Mouse (Mus musculus): ENCODE measurements at regions not wholly inside any gene's neighbourhood (a gene's known extent, or its start where the extent isn't known, plus 50 kb on each side); places are given as distances from the start of the nearest gene placed in this dataset.
"Not testable (repeated sequence)": the region's sequence is repeated elsewhere in the genome, so short reads cannot be mapped to it uniquely, and the experiment has no call there.

DNA sequence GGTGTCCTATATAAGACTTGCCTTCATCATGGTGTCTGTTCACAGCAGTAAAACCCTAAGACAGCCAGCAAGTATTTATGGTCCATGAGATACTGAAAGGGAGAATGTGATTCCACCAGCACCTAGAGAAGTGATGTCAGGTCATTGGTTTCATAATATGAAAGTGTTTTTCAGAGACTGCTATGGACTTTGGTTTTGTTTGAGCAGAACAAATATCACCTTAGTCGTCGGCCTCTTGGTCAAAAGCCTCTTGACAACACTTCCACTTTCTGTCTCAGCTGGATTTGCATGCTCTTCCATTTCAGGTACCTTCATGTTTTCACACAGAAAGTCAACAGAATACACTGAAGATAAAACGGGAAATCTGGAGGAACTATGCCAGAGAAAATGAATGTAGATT is 56.7 kb upstream of the Lrrc8b start:
- H3K4me3 ChIP-seq (ENCODE audit: low read depth, low read length): no peak overlapping the region
- no peaks in the 10 kb centered on the region for H3K4me1 ChIP-seq (ENCODE audit: control insufficient read depth, insufficient read depth, low read length)
- ATAC-seq (replicated peaks; ENCODE audit: insufficient number of reproducible peaks, low FRiP score, low TSS enrichment): no peak
- no peak overlapping the region for H3K4me2 ChIP-seq
- no peaks in the 10 kb centered on the region for H3K27me3 ChIP-seq (ENCODE audit: control insufficient read depth, insufficient read depth, low read length)
- H3K27ac ChIP-seq (ENCODE audit: low read depth, low read length): no peak overlapping the region
- WGBS (ENCODE audit: insufficient replicate concordance): 88% methylated on average over 3 of the region's 3 CpGs
- no peak overlapping the region for H3K9ac ChIP-seq (ENCODE audit: low read depth, low read length)
- H3K36me3 ChIP-seq (ENCODE audit: control insufficient read depth, insufficient read depth, low read length): no peaks in the 10 kb centered on the region
- no peaks in the 10 kb centered on the region for H3K9me3 ChIP-seq (replicated peaks; ENCODE audit: control insufficient read depth, low read length)

DNA sequence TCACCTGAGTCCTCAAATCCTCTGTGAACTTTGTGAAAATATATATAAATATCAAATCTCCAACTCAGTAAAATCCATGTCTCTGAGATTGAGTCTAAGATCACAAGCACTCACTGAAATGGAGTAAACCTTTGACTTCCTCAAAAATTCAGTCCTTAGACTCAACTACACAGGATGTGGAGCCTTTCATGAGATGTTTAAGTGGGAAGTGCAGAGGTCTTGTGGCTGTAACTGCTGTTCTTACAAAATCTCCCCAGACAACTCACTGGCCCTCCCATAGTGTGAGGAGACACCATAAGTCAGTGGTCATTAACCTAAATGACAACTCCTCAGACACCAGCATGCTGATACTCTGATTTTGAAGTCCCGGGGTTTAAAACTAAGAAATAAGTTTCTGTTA is 59.2 kb upstream of the Lrrc8b start:
- H3K4me2 ChIP-seq: not testable (repeated sequence)

DNA sequence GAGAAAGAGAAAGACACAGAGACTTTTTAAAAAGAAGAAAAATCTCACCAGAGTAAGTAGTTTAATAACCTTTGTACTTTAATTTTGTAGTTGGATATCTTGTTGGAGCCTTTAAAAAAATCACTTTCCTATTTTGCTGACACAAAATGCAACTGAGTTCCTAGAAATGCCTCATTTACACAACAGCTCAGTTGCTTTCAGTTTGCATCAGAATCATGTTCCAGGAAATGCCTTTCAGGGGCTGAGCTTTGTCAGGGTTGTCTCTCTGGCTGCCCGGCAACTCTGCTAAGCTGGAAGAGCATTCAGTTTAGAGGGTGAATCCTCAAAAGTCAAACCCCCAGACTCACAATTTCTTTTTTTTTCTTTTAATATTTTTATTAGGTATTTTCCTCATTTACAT is 60.5 kb upstream of the Gbp6 start:
- Histone ChIP-seq H3K9me3 (replicated peaks; ENCODE audit: control insufficient read depth, low read length) (no peaks in the 10 kb centered on the region), H3K9ac (ENCODE audit: low read depth, low read length) (no peak overlapping the region), H3K27me3 (ENCODE audit: control insufficient read depth, insufficient read depth, low read length) (no peaks in the 10 kb centered on the region), H3K4me2 (no peak overlapping the region), H3K4me3 (ENCODE audit: low read depth, low read length) (no peak overlapping the region), H3K27ac (ENCODE audit: low read depth, low read length) (no peak overlapping the region), H3K36me3 (ENCODE audit: control insufficient read depth, insufficient read depth, low read length) (no peaks in the 10 kb centered on the region), H3K4me1 (ENCODE audit: control insufficient read depth, insufficient read depth, low read length) (no peaks in the 10 kb centered on the region)
- 52% methylated on average over 1 of the region's 1 CpGs for WGBS (ENCODE audit: insufficient replicate concordance)
- no peak for ATAC-seq (replicated peaks; ENCODE audit: insufficient number of reproducible peaks, low FRiP score, low TSS enrichment)

More for the DNA sequence above, 59.2 kb upstream of the Lrrc8b start:
- not testable (repeated sequence) for H3K27ac ChIP-seq (ENCODE audit: low read depth, low read length); H3K27me3 ChIP-seq (ENCODE audit: control insufficient read depth, insufficient read depth, low read length); H3K4me1 ChIP-seq (ENCODE audit: control insufficient read depth, insufficient read depth, low read length); H3K9ac ChIP-seq (ENCODE audit: low read depth, low read length); H3K9me3 ChIP-seq (replicated peaks; ENCODE audit: control insufficient read depth, low read length); H3K4me3 ChIP-seq (ENCODE audit: low read depth, low read length); H3K36me3 ChIP-seq (ENCODE audit: control insufficient read depth, insufficient read depth, low read length); ATAC-seq (replicated peaks; ENCODE audit: insufficient number of reproducible peaks, low FRiP score, low TSS enrichment)
- 79% methylated on average over 1 of the region's 1 CpGs for WGBS (ENCODE audit: insufficient replicate concordance)

DNA sequence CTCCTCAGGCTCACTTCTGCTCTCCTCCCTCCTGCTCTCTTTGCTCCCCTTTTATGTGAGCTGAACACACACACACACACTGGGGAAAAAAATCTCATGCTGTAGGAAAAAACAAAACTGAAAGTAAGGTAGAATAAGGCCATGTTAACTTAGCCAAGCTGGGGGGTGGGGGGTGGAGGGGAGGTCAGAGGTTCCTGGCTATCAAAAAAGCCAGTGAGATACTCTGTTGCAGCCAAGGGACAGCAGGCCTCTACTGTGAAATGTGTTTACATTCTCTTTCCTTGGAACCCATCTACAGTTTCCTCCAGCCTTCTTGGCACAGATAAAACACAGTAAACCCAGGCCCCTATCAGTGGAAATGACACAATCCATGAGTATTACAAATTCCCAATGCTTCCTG is 53.0 kb upstream of the Gbp6 start:
- no peaks in the 10 kb centered on the region for H3K36me3 ChIP-seq (ENCODE audit: control insufficient read depth, insufficient read depth, low read length)
- H3K9me3 ChIP-seq (replicated peaks; ENCODE audit: control insufficient read depth, low read length): no peaks in the 10 kb centered on the region
- ATAC-seq (replicated peaks; ENCODE audit: insufficient number of reproducible peaks, low FRiP score, low TSS enrichment): no peak; the same call in 1 of the 2 replicates
- H3K4me3 ChIP-seq (ENCODE audit: low read depth, low read length): no peak overlapping the region
- no peaks in the 10 kb centered on the region for H3K4me1 ChIP-seq (ENCODE audit: control insufficient read depth, insufficient read depth, low read length)
- no peaks in the 10 kb centered on the region for H3K27me3 ChIP-seq (ENCODE audit: control insufficient read depth, insufficient read depth, low read length)
- 0 out of 2 replicates have a peak overlapping the region, but pooled peaks have one; percentile 4 for H3K27ac ChIP-seq (ENCODE audit: low read depth, low read length)
- H3K4me2 ChIP-seq: no peak overlapping the region
- no peak overlapping the region for H3K9ac ChIP-seq (ENCODE audit: low read depth, low read length)

DNA sequence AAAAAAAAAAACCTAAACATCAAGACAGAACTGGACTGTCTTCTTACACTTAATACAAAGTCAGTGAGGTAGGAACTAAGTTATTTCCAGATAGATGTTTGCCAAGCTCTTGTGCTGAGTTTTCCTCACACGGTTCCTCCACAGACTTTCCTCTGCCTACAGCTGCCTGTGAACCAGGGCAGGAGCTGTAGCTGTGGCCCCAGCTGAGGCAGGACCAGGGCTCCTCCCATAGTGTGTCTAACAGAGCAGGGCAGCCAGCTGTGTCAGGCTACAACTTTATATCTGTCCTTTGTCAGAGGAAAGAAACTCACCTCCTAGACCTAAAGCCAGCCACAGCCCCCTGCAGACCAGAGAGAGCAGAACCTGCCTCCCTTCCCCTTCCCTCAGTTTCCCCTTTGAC is 52.5 kb upstream of the Gbp6 start:
- not testable (repeated sequence) for H3K4me3 ChIP-seq (ENCODE audit: low read depth, low read length); H3K27me3 ChIP-seq (ENCODE audit: control insufficient read depth, insufficient read depth, low read length); H3K4me1 ChIP-seq (ENCODE audit: control insufficient read depth, insufficient read depth, low read length); H3K9ac ChIP-seq (ENCODE audit: low read depth, low read length); H3K4me2 ChIP-seq; H3K36me3 ChIP-seq (ENCODE audit: control insufficient read depth, insufficient read depth, low read length); H3K9me3 ChIP-seq (replicated peaks; ENCODE audit: control insufficient read depth, low read length)
- 0 out of 2 replicates have a peak overlapping the region, but pooled peaks have one; percentile 4 for H3K27ac ChIP-seq (ENCODE audit: low read depth, low read length)
- 0 out of 2 replicates have a peak, but pooled peaks have one; percentile 26 for ATAC-seq (replicated peaks; ENCODE audit: insufficient number of reproducible peaks, low FRiP score, low TSS enrichment)
- 33% methylated on average over 1 of the region's 1 CpGs for WGBS (ENCODE audit: insufficient replicate concordance)

DNA sequence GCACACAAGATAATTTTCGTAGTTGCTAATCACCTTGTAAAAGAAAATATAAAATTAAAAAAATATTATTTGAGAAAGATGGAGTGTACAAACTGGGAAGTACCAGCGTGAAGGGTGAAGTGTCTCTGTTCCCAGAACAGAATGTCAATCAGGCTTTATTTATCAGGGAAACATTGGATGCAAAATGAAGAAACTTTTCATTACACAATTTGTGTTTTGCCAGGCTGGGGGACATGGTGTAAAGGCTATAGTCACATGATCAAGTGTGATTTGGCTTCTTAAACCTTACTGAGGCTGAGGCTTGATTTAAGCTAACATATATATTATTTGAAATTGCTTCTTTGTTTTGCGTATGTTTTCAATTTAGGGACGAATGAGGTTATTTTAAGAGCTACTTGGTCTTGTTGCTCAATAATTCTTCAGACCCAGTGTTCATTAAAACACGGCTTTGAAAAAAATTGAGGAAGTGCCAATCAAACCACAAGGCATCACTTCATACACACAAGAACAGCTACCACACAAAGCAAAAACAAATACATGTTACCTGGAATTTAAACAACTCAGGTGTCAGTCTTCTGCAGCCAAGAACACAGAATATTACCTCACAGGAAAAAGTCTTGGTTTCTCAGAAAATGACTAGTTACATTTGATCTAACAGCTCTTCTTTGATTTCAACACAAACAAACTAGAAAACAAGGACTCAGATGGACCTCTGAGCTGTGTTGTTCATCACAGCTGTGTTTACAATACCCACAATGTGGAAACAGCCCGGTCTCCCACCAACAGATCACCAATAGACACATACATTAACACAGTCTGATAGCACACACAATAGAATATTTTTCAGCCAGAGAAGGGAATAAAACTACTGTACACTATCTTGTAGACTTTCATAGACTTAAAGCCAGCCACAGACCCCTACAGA is 51.6 kb upstream of the Gbp6 start:
- WGBS (ENCODE audit: insufficient replicate concordance): 73% methylated on average over 6 of the region's 6 CpGs
- no peaks in the 10 kb centered on the region for H3K27me3 ChIP-seq (ENCODE audit: control insufficient read depth, insufficient read depth, low read length)

DNA sequence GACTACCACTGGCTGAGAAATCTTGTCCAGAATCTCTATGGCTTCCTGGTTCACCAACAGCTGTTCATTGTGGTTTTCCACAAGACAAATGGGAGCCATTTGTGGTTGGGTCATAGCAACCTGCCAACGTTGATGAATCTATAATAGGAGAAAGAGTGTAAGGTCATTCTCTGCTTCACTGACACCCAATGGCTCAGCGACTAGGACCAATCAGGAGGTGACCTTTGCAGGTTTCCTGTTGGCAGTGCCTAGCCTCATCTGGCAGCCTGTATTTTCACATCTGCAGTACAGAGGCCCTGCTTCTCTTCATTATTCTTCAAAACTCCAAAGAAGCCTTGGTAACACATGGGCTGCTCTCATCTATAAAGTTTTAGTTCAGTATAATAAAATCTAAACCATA is 50.3 kb upstream of the Gbp6 start:
- ATAC-seq (replicated peaks; ENCODE audit: insufficient number of reproducible peaks, low FRiP score, low TSS enrichment); H3K9me3 ChIP-seq (replicated peaks; ENCODE audit: control insufficient read depth, low read length); H3K27ac ChIP-seq (ENCODE audit: low read depth, low read length); H3K4me3 ChIP-seq (ENCODE audit: low read depth, low read length); H3K4me1 ChIP-seq (ENCODE audit: control insufficient read depth, insufficient read depth, low read length); H3K4me2 ChIP-seq; H3K36me3 ChIP-seq (ENCODE audit: control insufficient read depth, insufficient read depth, low read length); H3K27me3 ChIP-seq (ENCODE audit: control insufficient read depth, insufficient read depth, low read length); H3K9ac ChIP-seq (ENCODE audit: low read depth, low read length): not testable (repeated sequence)
- WGBS (ENCODE audit: insufficient replicate concordance): 67% methylated on average over 2 of the region's 2 CpGs

More for the DNA sequence above, 51.6 kb upstream of the Gbp6 start:
- no peaks in the 10 kb centered on the region for H3K4me1 ChIP-seq (ENCODE audit: control insufficient read depth, insufficient read depth, low read length)
- no peak overlapping the region for H3K4me2 ChIP-seq
- ATAC-seq (replicated peaks; ENCODE audit: insufficient number of reproducible peaks, low FRiP score, low TSS enrichment): no peak
- no peak overlapping the region for H3K4me3 ChIP-seq (ENCODE audit: low read depth, low read length)
- H3K27ac ChIP-seq (ENCODE audit: low read depth, low read length): no peak overlapping the region
- no peaks in the 10 kb centered on the region for H3K9me3 ChIP-seq (replicated peaks; ENCODE audit: control insufficient read depth, low read length)
- H3K9ac ChIP-seq (ENCODE audit: low read depth, low read length): no peak overlapping the region
- H3K36me3 ChIP-seq (ENCODE audit: control insufficient read depth, insufficient read depth, low read length): no peaks in the 10 kb centered on the region
